Mouse (Mus musculus): ENCODE results near the gene Ube2b. TPM values are rescaled to one million over a fixed set of nuclear protein-coding genes. Genes with fewer than 3 reads are reported as not detected.

Gene Ube2b
- polyA plus RNA-seq, 1 experiment from 2014 or later = 127 TPM

- no peak overlapping the region for H3K9ac ChIP-seq (replicated peaks)
- H3K27ac ChIP-seq (ENCODE audit: low read depth) = no peak overlapping the region
- no peak for DNase-seq
- no peaks in the 10 kb centered on the region for H3K36me3 ChIP-seq (replicated peaks; ENCODE audit: insufficient read depth, low read length)
- H3K4me2 ChIP-seq (ENCODE audit: low read depth, low read length) = no peak overlapping the region
- H3K4me3 ChIP-seq (ENCODE audit: low read depth, low read length) = no peak overlapping the region
- 75% methylated on average over 1 of the region's 1 CpGs for WGBS (ENCODE audit: insufficient replicate concordance)
- no peaks in the 10 kb centered on the region for H3K27me3 ChIP-seq (ENCODE audit: insufficient read depth, low read length)
- no peaks in the 10 kb centered on the region for H3K9me3 ChIP-seq (ENCODE audit: low read length)
- TF ChIP-seq EP300 (IDR thresholded peaks at IDR 0.05; ENCODE audit: low read depth) = no peak
- no peak for TF ChIP-seq CTCF (IDR thresholded peaks at IDR 0.05; ENCODE audit: low read depth)
- no peaks in the 10 kb centered on the region; the same call in 1 of the 2 replicates for H3K4me1 ChIP-seq (ENCODE audit: insufficient read depth)
- no peak for ATAC-seq
These were observed 33.4 kb upstream of the Ube2b start for GRCm38 (mm10) chr11:52033953-52034352.

DNA sequence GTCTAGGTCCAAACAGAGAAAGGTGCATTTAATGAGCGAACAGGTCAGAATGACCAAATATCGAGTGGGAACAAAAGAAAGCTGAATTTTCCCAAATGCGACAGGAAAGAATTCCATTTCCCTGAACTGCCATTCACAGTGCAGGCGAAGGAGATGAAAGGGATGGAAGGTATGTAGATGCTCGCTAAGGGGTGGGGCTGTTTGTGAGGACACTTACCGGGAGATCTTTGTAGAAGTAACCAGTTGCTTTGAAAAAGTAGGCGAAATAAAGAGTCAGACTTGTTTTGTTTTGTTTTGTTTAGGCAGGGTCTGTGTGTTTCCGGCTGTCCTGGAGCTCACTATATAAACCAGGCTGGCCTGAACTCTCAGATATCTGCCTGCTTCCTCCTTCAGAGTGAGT is 31.8 kb upstream of the Ube2b start:
- Histone ChIP-seq H3K27ac (ENCODE audit: low read depth) (no peak overlapping the region), H3K4me1 (ENCODE audit: insufficient read depth) (no peaks in the 10 kb centered on the region; the same call in 1 of the 2 replicates), H3K36me3 (replicated peaks; ENCODE audit: insufficient read depth, low read length) (no peaks in the 10 kb centered on the region), H3K4me3 (ENCODE audit: low read depth, low read length) (no peak overlapping the region), H3K9ac (replicated peaks) (no peak overlapping the region), H3K4me2 (ENCODE audit: low read depth, low read length) (no peak overlapping the region), H3K9me3 (ENCODE audit: low read length) (no peaks in the 10 kb centered on the region), H3K27me3 (ENCODE audit: insufficient read depth, low read length) (no peaks in the 10 kb centered on the region)
- TF ChIP-seq EP300 (IDR thresholded peaks at IDR 0.05; ENCODE audit: low read depth) (no peak), CTCF (IDR thresholded peaks at IDR 0.05; ENCODE audit: low read depth) (no peak)
- DNase-seq (no peak), ATAC-seq (no peak)
- WGBS (ENCODE audit: insufficient replicate concordance) = 66% methylated on average over 8 of the region's 8 CpGs

DNA sequence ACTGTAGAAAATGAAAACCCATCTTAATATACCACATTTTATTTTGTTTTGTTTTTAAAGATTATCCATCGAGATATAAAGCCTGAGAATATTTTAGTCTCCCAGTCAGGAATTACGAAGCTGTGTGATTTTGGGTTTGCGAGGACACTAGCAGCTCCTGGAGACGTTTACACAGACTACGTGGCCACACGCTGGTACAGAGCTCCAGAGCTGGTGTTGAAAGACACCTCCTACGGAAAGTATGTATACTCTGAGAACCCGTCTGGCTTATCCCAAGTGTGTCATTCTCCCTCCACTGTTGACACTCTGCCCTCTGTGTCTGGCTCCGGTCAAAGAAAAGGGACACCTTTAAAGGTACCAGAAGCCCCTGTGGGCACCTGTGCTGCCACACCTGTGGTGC is 17.7 kb upstream of the Ube2b start:
- Histone ChIP-seq H3K36me3 (replicated peaks; ENCODE audit: insufficient read depth, low read length) (no peaks in the 10 kb centered on the region), H3K9ac (replicated peaks) (no peak overlapping the region), H3K4me2 (ENCODE audit: low read depth, low read length) (no peak overlapping the region), H3K9me3 (ENCODE audit: low read length) (no peaks in the 10 kb centered on the region), H3K27ac (ENCODE audit: low read depth) (no peak overlapping the region), H3K27me3 (ENCODE audit: insufficient read depth, low read length) (no peaks in the 10 kb centered on the region), H3K4me3 (ENCODE audit: low read depth, low read length) (no peak overlapping the region), H3K4me1 (ENCODE audit: insufficient read depth) (no peaks in the 10 kb centered on the region)
- TF ChIP-seq CTCF (IDR thresholded peaks at IDR 0.05; ENCODE audit: low read depth) (no peak), EP300 (IDR thresholded peaks at IDR 0.05; ENCODE audit: low read depth) (no peak)
- 77% methylated on average over 9 of the region's 9 CpGs for WGBS (ENCODE audit: insufficient replicate concordance)
- no peak for DNase-seq
- no peak for ATAC-seq

DNA sequence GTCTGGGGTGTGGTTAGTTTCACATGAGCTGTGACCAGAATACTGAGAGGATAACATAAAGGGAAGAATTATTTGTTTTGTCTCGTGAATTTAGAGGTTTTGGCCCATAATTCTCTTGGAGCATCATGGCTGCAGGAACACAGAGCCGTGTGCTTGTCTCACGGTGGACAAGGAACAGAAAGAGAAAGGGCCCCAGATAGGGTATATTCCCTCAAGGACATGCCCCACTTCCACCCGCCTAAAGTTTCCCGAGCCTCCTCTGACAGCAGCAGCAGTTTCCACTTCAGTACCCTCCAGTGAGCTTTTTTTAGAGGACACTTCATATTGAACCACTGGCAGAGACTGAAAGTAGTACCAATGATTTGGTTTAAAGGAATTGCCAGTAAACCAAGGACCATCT is 11.0 kb upstream of the Ube2b start:
- Histone ChIP-seq H3K9me3 (ENCODE audit: low read length) (no peaks in the 10 kb centered on the region), H3K4me1 (ENCODE audit: insufficient read depth) (no peaks in the 10 kb centered on the region), H3K27me3 (ENCODE audit: insufficient read depth, low read length) (no peaks in the 10 kb centered on the region), H3K4me3 (ENCODE audit: low read depth, low read length) (no peak overlapping the region), H3K4me2 (ENCODE audit: low read depth, low read length) (no peak overlapping the region), H3K9ac (replicated peaks) (no peak overlapping the region), H3K27ac (ENCODE audit: low read depth) (no peak overlapping the region), H3K36me3 (replicated peaks; ENCODE audit: insufficient read depth, low read length) (no peaks in the 10 kb centered on the region)
- TF ChIP-seq EP300 (IDR thresholded peaks at IDR 0.05; ENCODE audit: low read depth) (no peak), CTCF (IDR thresholded peaks at IDR 0.05; ENCODE audit: low read depth) (no peak)
- no peak for ATAC-seq
- no peak for DNase-seq
- WGBS (ENCODE audit: insufficient replicate concordance) = 72% methylated on average over 5 of the region's 5 CpGs

GRCm38 (mm10) chr11:52011011-52011410 is 10.4 kb upstream of the Ube2b start:
- TF ChIP-seq EP300 (IDR thresholded peaks at IDR 0.05; ENCODE audit: low read depth) (no peak), CTCF (IDR thresholded peaks at IDR 0.05; ENCODE audit: low read depth) (no peak)
- Histone ChIP-seq H3K4me2 (ENCODE audit: low read depth, low read length) (no peak overlapping the region), H3K4me1 (ENCODE audit: insufficient read depth) (no peaks in the 10 kb centered on the region), H3K36me3 (replicated peaks; ENCODE audit: insufficient read depth, low read length) (no peaks in the 10 kb centered on the region), H3K27ac (ENCODE audit: low read depth) (no peak overlapping the region), H3K9ac (replicated peaks) (no peak overlapping the region), H3K4me3 (ENCODE audit: low read depth, low read length) (no peak overlapping the region), H3K27me3 (ENCODE audit: insufficient read depth, low read length) (no peaks in the 10 kb centered on the region), H3K9me3 (ENCODE audit: low read length) (no peaks in the 10 kb centered on the region)
- 83% methylated on average over 11 of the region's 11 CpGs for WGBS (ENCODE audit: insufficient replicate concordance)
- ATAC-seq (no peak), DNase-seq (no peak)

DNA sequence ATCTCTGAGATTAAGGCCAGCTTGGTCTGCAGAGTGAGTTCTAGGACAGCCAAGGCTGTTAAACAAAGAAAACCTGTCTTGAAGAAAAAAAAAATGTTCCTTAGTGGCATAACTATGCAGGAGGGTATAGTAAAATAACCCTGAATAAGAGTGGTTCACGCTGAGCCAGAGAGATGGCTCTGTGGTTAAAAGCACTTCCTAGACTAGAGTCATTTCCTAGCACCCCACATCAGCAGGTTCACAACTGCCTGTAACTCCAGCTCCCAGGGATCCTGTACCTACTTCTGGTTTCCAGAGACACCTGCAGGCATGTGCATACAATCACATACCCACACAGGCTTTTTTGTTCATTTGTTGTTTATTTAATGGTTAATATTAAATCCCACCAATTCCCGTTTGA is 5.0 kb upstream of the Ube2b start:
- no peak for DNase-seq
- H3K4me2 ChIP-seq (ENCODE audit: low read depth, low read length) = no peak overlapping the region; the same call in 1 of the 2 replicates
- TF ChIP-seq EP300 (IDR thresholded peaks at IDR 0.05; ENCODE audit: low read depth) (no peak), CTCF (IDR thresholded peaks at IDR 0.05; ENCODE audit: low read depth) (peak; percentile 25; the same call in 1 of the 2 replicates)

More for the DNA sequence above, 5.0 kb upstream of the Ube2b start:
- H3K4me3 ChIP-seq (ENCODE audit: low read depth, low read length) = no peak overlapping the region
- no peaks in the 10 kb centered on the region for H3K9me3 ChIP-seq (ENCODE audit: low read length)
- no peak overlapping the region for H3K27ac ChIP-seq (ENCODE audit: low read depth)
- no peaks in the 10 kb centered on the region for H3K27me3 ChIP-seq (ENCODE audit: insufficient read depth, low read length)
- WGBS (ENCODE audit: insufficient replicate concordance) = 33% methylated on average over 2 of the region's 2 CpGs
- peaks cover 21% of the 10 kb centered on the region for H3K4me1 ChIP-seq (ENCODE audit: insufficient read depth)
- ATAC-seq = no peak
- H3K9ac ChIP-seq (replicated peaks) = no peak overlapping the region
- no peaks in the 10 kb centered on the region for H3K36me3 ChIP-seq (replicated peaks; ENCODE audit: insufficient read depth, low read length)
